Mouse (Mus musculus): ENCODE measurements at regions not wholly inside any gene's neighbourhood (a gene's known extent, or its start where the extent isn't known, plus 50 kb on each side); places are given as distances from the start of the nearest gene placed in this dataset.

DNA sequence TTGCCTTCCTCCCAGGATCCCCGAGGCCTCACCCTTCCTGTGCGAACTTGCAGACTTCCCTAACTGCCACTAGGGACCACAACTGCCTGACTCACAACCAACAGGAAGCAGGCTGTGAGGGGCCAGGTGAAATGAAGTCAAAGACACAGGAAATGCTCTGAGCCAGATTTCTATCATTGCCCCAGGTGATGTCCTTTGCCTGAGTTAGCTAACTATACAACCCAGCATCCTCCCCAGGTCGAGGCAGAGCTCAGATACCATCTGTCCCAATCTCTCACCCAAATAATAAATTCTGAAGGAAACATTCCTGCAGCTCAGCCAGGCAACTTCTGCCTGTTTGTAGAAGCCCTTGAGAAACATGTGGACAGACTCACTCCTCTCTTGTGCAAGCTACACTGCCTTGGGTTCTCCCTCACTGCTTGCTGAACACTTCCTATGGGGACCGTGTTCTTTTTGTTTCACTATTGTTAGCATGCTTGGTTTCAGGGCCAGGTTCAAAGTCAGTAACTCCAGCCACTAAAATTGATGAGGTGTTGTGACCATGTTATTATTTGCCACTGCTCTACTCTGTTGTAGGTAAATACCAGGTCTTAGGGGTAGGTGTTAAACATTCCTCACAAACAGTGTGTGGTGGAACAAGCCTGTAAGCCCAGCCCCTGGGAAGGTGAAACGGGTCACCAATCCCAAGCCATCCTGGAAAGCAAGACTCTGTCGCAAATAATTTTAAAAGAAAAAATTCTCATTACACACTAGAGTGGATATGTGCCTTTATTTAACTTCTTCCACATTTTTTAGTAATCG lies 172.1 kb downstream of the Kctd12 start:
- WGBS = 69% methylated on average over 7 of the region's 7 CpGs
- Histone ChIP-seq H3K4me1 (ENCODE audit: control insufficient read depth, insufficient read depth, low read length) (no peaks in the 10 kb centered on the region), H3K27ac (ENCODE audit: insufficient read depth, low read length) (no peak overlapping the region), H3K4me3 (replicated peaks; ENCODE audit: insufficient read depth, low read depth, low read length) (no peak overlapping the region), H3K27me3 (ENCODE audit: control insufficient read depth, insufficient read depth, low read length) (no peaks in the 10 kb centered on the region)
- DNase-seq = no peak
- TF ChIP-seq POLR2A (IDR thresholded peaks at IDR 0.05; ENCODE audit: borderline replicate concordance, insufficient read depth, low read length) (no peak), CTCF (IDR thresholded peaks at IDR 0.05; ENCODE audit: borderline replicate concordance, insufficient read depth, low read depth, low read length) (no peak)

DNA sequence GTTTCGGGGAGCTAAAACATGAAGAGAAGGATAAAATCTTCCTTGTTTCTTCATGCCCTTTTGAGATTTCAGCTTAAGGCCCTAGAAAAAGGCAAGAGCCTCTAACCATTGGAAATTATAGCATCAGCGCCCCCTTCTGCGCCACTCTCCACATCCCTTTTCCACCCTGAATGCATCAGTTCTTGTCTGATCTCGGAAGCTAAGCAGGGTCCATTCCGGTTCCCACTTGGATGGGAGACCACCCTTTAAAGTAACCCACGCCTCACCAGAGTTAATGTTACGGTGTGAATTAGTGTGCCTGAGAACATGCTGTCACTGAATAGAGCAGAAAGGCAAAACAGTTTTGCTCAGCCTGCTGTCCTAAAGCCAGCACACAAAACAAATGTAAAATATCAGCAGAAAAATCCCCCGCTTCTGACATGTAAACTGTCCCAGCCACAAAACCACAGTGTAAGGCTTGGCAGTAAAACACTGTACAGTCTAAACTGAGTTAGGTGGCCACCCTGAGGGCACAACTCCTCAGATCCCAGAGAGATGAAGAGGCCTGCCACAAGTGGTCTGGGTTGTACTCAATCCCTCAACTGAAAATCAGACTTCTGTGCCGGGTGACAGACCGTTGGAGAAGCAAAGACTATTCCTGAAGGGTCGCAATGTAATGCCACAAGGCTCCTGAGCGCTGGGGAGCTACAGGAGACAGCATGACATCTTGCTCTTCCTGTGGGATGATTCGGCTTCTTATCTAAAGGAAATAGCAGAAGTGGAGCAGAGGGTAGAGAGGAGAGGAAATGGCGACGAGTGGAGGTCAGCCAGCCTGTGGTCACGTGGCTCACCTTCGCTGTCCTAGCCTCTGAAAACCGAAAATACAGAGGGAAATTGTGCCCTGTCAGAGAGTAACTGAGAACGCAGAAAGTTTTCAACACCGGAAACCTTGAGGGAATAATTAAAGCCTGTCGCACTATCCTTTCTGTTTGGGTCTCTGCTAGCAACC lies 176.2 kb downstream of the Kctd12 start:
- DNase-seq = no peak

DNA sequence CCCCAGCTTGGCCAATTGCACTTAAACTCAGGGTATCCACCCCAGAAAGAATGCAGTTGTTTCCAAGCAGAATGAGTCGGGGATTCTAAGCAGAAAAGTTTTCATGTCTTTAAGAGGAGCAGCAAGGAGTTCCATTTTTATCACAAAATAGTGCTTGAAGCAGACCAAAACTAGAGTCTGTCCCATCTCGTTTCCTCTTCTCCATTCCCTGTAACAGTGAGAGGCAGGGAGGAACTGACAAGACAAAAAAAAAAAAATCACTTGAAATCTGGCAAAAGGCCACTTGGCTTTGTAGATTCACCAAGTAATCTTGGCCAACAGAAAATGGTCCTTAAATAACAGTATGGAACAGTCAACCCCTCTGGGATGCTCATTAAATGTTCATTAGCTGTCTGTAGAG lies 186.8 kb downstream of the Kctd12 start:
- 56% methylated on average over 2 of the region's 2 CpGs for WGBS
- no peak for DNase-seq
- no peaks in the 10 kb centered on the region for H3K27me3 ChIP-seq (ENCODE audit: control insufficient read depth, insufficient read depth, low read length)
- TF ChIP-seq POLR2A (IDR thresholded peaks at IDR 0.05; ENCODE audit: borderline replicate concordance, insufficient read depth, low read length) = no peak
- TF ChIP-seq CTCF (IDR thresholded peaks at IDR 0.05; ENCODE audit: borderline replicate concordance, insufficient read depth, low read depth, low read length) = no peak
- H3K4me1 ChIP-seq (ENCODE audit: control insufficient read depth, insufficient read depth, low read length) = no peaks in the 10 kb centered on the region
- no peak overlapping the region for H3K4me3 ChIP-seq (replicated peaks; ENCODE audit: insufficient read depth, low read depth, low read length)
- no peak overlapping the region for H3K27ac ChIP-seq (ENCODE audit: insufficient read depth, low read length)

More for the DNA sequence above, 176.2 kb downstream of the Kctd12 start:
- TF ChIP-seq CTCF (IDR thresholded peaks at IDR 0.05; ENCODE audit: borderline replicate concordance, insufficient read depth, low read depth, low read length) = no peak
- TF ChIP-seq POLR2A (IDR thresholded peaks at IDR 0.05; ENCODE audit: borderline replicate concordance, insufficient read depth, low read length) = no peak
- Histone ChIP-seq H3K27ac (ENCODE audit: insufficient read depth, low read length) (peak overlapping the region; percentile 21; the same call in 1 of the 2 replicates), H3K4me1 (ENCODE audit: control insufficient read depth, insufficient read depth, low read length) (no peaks in the 10 kb centered on the region), H3K4me3 (replicated peaks; ENCODE audit: insufficient read depth, low read depth, low read length) (no peak overlapping the region), H3K27me3 (ENCODE audit: control insufficient read depth, insufficient read depth, low read length) (no peaks in the 10 kb centered on the region)
- 75% methylated on average over 21 of the region's 21 CpGs for WGBS

DNA sequence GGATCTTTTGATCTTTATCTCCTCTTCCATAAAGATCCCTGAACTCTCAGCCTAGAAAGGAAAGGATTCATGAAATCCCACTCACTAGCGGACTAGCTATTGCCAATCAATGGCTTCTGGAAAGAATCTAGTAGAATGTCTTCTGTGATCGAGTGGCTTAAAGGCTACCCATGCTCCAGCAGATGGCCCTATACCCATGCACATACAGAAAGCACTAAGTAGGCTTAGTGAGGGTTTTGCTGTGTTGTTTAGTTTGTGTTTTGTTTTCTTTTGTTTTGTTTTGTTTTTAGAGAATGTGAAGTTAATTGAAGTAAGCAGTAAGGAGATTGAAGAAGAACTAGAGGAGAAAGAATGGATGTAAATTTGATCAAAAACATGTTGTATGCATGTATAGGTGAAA lies 187.5 kb downstream of the Kctd12 start:
- Histone ChIP-seq H3K4me3 (replicated peaks; ENCODE audit: insufficient read depth, low read depth, low read length) (no peak overlapping the region), H3K27me3 (ENCODE audit: control insufficient read depth, insufficient read depth, low read length) (no peaks in the 10 kb centered on the region), H3K4me1 (ENCODE audit: control insufficient read depth, insufficient read depth, low read length) (no peaks in the 10 kb centered on the region), H3K27ac (ENCODE audit: insufficient read depth, low read length) (no peak overlapping the region)
- WGBS = 77% methylated on average over 2 of the region's 2 CpGs
- no peak for TF ChIP-seq POLR2A (IDR thresholded peaks at IDR 0.05; ENCODE audit: borderline replicate concordance, insufficient read depth, low read length)
- TF ChIP-seq CTCF (IDR thresholded peaks at IDR 0.05; ENCODE audit: borderline replicate concordance, insufficient read depth, low read depth, low read length) = peak; percentile 16; the same call in 1 of the 2 replicates
- DNase-seq = no peak

DNA sequence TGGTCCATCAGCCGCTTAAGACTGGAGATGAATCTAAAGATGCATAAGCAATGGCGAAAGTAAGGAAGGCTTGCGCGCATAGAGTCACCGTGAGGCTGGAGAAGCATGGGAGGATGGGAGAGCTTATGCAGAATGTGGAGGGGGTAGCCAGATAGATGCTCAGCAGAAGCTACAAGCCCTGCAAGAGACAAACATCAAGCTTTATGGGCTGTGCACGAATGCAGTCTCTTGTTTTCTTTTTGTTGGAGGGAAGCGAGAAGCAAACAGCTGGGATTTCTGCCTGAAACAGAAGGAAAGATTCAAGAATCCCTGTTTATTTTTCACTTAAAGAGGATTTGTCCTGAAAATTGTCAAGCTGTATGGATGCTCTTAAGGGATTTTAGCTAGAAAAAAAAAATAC lies 188.7 kb downstream of the Kctd12 start:
- no peak for DNase-seq
- Histone ChIP-seq H3K27ac (ENCODE audit: insufficient read depth, low read length) (no peak overlapping the region), H3K4me1 (ENCODE audit: control insufficient read depth, insufficient read depth, low read length) (no peaks in the 10 kb centered on the region), H3K27me3 (ENCODE audit: control insufficient read depth, insufficient read depth, low read length) (no peaks in the 10 kb centered on the region), H3K4me3 (replicated peaks; ENCODE audit: insufficient read depth, low read depth, low read length) (no peak overlapping the region)
- TF ChIP-seq CTCF (IDR thresholded peaks at IDR 0.05; ENCODE audit: borderline replicate concordance, insufficient read depth, low read depth, low read length) = no peak
- no peak for TF ChIP-seq POLR2A (IDR thresholded peaks at IDR 0.05; ENCODE audit: borderline replicate concordance, insufficient read depth, low read length)
- 95% methylated on average over 7 of the region's 7 CpGs for WGBS

DNA sequence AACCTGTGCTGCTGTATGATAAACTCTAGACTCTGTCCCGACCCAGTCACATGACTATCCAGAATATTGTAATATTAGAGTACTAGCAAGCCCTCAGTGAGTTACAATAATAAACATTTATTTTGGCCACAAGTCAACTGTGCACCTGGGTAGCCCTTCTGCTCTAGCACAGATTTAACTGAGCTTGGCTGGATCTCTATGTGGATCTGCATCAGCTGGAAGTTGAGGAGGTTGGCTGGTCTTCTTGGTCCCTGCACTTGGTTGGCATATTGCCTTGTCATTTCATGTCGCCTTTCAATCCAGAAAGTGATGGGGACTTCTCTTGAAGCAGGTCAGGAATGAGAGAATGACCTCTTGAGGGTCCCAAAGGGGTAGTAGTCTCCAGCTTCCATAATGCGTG lies 191.5 kb downstream of the Kctd12 start:
- Histone ChIP-seq H3K4me3 (replicated peaks; ENCODE audit: insufficient read depth, low read depth, low read length) (no peak overlapping the region), H3K27ac (ENCODE audit: insufficient read depth, low read length) (no peak overlapping the region), H3K27me3 (ENCODE audit: control insufficient read depth, insufficient read depth, low read length) (no peaks in the 10 kb centered on the region), H3K4me1 (ENCODE audit: control insufficient read depth, insufficient read depth, low read length) (no peaks in the 10 kb centered on the region)
- WGBS = 43% methylated on average over 3 of the region's 3 CpGs
- DNase-seq = no peak
- TF ChIP-seq CTCF (IDR thresholded peaks at IDR 0.05; ENCODE audit: borderline replicate concordance, insufficient read depth, low read depth, low read length) (no peak), POLR2A (IDR thresholded peaks at IDR 0.05; ENCODE audit: borderline replicate concordance, insufficient read depth, low read length) (no peak)

DNA sequence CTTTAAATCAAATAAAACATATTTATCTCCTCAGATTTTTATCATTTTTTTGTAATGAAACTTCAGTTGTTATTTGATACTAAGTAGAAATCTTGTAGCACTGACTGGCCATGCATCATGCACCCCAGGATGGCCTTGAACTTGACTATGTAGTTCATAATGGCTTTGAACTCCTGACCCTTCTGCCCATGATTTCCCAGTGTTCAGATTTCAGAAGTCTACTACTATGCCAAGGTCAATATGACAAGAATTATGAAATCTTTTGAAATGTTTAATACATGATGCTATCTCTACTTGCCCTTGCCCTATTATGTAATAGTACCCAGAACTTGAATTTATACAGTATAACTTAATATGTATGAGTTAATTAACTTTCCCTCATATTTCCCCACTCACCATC lies 200.2 kb downstream of the Kctd12 start:
- Histone ChIP-seq H3K4me3 (replicated peaks; ENCODE audit: insufficient read depth, low read depth, low read length) (no peak overlapping the region), H3K27me3 (ENCODE audit: control insufficient read depth, insufficient read depth, low read length) (no peaks in the 10 kb centered on the region), H3K4me1 (ENCODE audit: control insufficient read depth, insufficient read depth, low read length) (no peaks in the 10 kb centered on the region), H3K27ac (ENCODE audit: insufficient read depth, low read length) (no peak overlapping the region)
- no peak for DNase-seq
- TF ChIP-seq POLR2A (IDR thresholded peaks at IDR 0.05; ENCODE audit: borderline replicate concordance, insufficient read depth, low read length) (no peak), CTCF (IDR thresholded peaks at IDR 0.05; ENCODE audit: borderline replicate concordance, insufficient read depth, low read depth, low read length) (no peak)

All from cerebellum, adult 2 months (tissue).